Mouse (Mus musculus) common myeloid progenitor, adult 5-6 weeks (primary cell): Measurements from ENCODE around the gene Loxl4. TPM values are rescaled to one million over a fixed set of nuclear protein-coding genes. Genes with fewer than 3 reads are reported as not detected.

Experiments
- ATAC-seq: replicated peaks from 2 replicates; pipeline ENCODE4 v1.8.0; 2016; ENCODE audit warnings: low read depth, mild to moderate bottlenecking, moderate TSS enrichment, inconsistent platforms; ENCODE audit not compliant: poor library complexity, severe bottlenecking
- total RNA-seq: library from RNA; stranded (forward); fragments of 200-1000, 187-1606 nt; gene quantifications from 2 replicates; pipeline ENCODE4 v1.2.3, GENCODE M21; 2017

Loxl4 gene
- total RNA-seq, 1 experiment from 2014 or later, result not detected

- no peak for ATAC-seq
Measured at GRCm38 (mm10) chr19:42569076-42569475, 43.5 kb downstream of the Loxl4 start.

GRCm38 (mm10) chr19:42567020-42567419 is 45.6 kb downstream of the Loxl4 start:
- no peak for ATAC-seq

- ATAC-seq, result no peak
Measured at GRCm38 (mm10) chr19:42566283-42567019, 46.2 kb downstream of the Loxl4 start.

GRCm38 (mm10) chr19:42563726-42564270 is 48.8 kb downstream of the Loxl4 start:
- ATAC-seq, result no peak

GRCm38 (mm10) chr19:42562981-42563380 is 49.6 kb downstream of the Loxl4 start:
- no peak for ATAC-seq

- no peak for ATAC-seq
Measured at GRCm38 (mm10) chr19:42561991-42562390, 50.6 kb downstream of the Loxl4 start.

- ATAC-seq, result no peak
Measured at GRCm38 (mm10) chr19:42558701-42559100, 53.9 kb downstream of the Loxl4 start.

Other genes with a start within 250 kb of the Loxl4 start
- gene Crtac1, start 181.0 kb downstream of the Loxl4 start, total RNA-seq, result not detected in 2 replicates
- gene R3hcc1l, start 94.1 kb downstream of the Loxl4 start, total RNA-seq, result 28.6 and 42.1 TPM in 2 replicates
- gene Pyroxd2, start 140.0 kb upstream of the Loxl4 start, total RNA-seq, result 0.39 and 0.73 TPM in 2 replicates
- gene Hps1, start 167.2 kb upstream of the Loxl4 start, total RNA-seq, result 38.6 and 40.6 TPM in 2 replicates